Mouse (Mus musculus) midbrain, embryonic 16.5 days (tissue): ENCODE measurements around the gene Ublcp1. TPM values are rescaled to one million over a fixed set of nuclear protein-coding genes. Genes with fewer than 3 reads are reported as not detected.
"Not testable (repeated sequence)": the region's sequence is repeated elsewhere in the genome, so short reads cannot be mapped to it uniquely, and the experiment has no call there.

Experiments
- ATAC-seq: fragments of 200-750 bp; cut with Nextera tagmentation; 2 replicates; pipeline ENCODE4 v1.8.0; 2017; ENCODE audit warnings: moderate TSS enrichment
- H3K27ac ChIP-seq: fragments of 300-500 bp; sonication (generic); 2 replicates; pipeline ENCODE4 v1.5.1; 2014; ENCODE audit warnings: mild to moderate bottlenecking, low read length, mixed read lengths
- H3K27me3 ChIP-seq: fragments of 300-500 bp; sonication (generic); 2 replicates; pipeline ENCODE4 v1.6.1; 2014; ENCODE audit warnings: low read depth, low read length, mixed read lengths; ENCODE audit not compliant: control insufficient read depth, insufficient read depth
- H3K36me3 ChIP-seq: fragments of 300-500 bp; sonication (generic); 2 replicates; pipeline ENCODE4 v1.6.1; 2014; ENCODE audit warnings: mild to moderate bottlenecking, low read length, moderate library complexity, mixed read lengths; ENCODE audit not compliant: control insufficient read depth, insufficient read depth
- H3K4me1 ChIP-seq: fragments of 300-500 bp; sonication (generic); 2 replicates; pipeline ENCODE4 v1.6.1; 2014; ENCODE audit warnings: mild to moderate bottlenecking, low read length, mixed read lengths; ENCODE audit not compliant: control insufficient read depth, insufficient read depth
- H3K4me2 ChIP-seq: fragments of 300-500 bp; sonication (generic); 2 replicates; pipeline ENCODE4 v1.6.1; 2014; ENCODE audit warnings: mild to moderate bottlenecking, low read length, mixed read lengths
- H3K4me3 ChIP-seq: fragments of 300-500 bp; sonication (generic); 2 replicates; pipeline ENCODE4 v1.5.1; 2014; ENCODE audit warnings: low read depth, mild to moderate bottlenecking, low read length, moderate library complexity, mixed read lengths
- H3K9ac ChIP-seq: fragments of 300-500 bp; sonication (generic); 2 replicates; pipeline ENCODE4 v1.6.1; 2014; ENCODE audit warnings: low read depth, low read length, mixed read lengths
- H3K9me3 ChIP-seq: fragments of 300-500 bp; sonication (generic); replicated peaks from 2 replicates; pipeline ENCODE4 v1.6.1; 2014; ENCODE audit warnings: mild to moderate bottlenecking, low read length, mixed read lengths; ENCODE audit not compliant: control insufficient read depth, poor library complexity, severe bottlenecking
- WGBS: fragments of 180-500 bp; shearing (Covaris S2); extraction: QIAGEN DNeasy Blood & Tissue Kit; methylation state at CpG from one replicate; pipeline ENCODE4 v1.1.7; 2014; 5-methylcytosine and 5-hydroxymethylcytosine counted together
- polyA plus RNA-seq: library from polyadenylated mRNA; unstranded; fragments of >200 nt; fragmentation: Nextera tagmentation; extraction: Ambion mirVana; gene quantifications from 2 replicates; pipeline ENCODE4 v1.2.1, GENCODE M21; 2015

The Ublcp1 gene
- polyA plus RNA-seq, 1 experiment from 2014 or later = 63.6 TPM

DNA sequence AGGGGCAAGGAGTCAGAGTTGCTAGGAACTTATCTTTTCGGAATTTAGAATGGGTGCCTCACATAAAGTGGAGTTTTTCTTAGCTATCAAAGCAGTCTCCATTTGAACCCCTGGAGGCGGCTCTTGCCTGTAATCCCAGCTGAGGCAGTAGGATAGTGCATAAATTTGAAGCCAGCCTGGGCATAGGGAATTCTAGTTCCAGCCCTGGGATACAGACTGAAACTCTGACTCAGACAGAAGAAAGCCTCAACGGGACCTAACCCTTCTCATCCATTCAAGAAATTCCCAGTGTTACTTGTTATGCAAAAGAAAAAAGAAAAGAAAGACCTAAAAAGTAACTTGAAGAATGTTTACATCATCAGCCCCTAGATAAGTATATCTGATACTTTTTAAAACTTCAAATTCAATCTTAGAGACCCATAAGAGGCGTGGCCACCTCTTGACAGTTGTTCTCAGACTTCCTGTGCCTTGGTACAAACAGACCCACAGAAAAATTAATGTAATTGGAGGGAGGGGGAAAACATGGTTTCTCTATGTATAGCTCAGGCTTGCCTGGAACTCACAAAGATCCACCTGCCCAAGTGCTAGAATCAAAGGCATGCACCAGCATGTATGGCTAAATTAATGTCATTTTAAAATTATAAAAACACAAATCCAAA is 1.2 kb upstream of the Ublcp1 start:
- no peak for ATAC-seq
- peak overlapping the region; percentile 95 for H3K4me3 ChIP-seq
- 22% methylated on average over 4 of the region's 4 CpGs for WGBS
- peak overlapping the region; percentile 94 for H3K4me2 ChIP-seq
- H3K27ac ChIP-seq = peak overlapping the region; percentile 89
- peaks cover 16% of the 10 kb centered on the region for H3K4me1 ChIP-seq
- H3K9me3 ChIP-seq = no peaks in the 10 kb centered on the region
- H3K27me3 ChIP-seq = no peaks in the 10 kb centered on the region
- peak overlapping the region; percentile 92 for H3K9ac ChIP-seq
- H3K36me3 ChIP-seq = no peaks in the 10 kb centered on the region

DNA sequence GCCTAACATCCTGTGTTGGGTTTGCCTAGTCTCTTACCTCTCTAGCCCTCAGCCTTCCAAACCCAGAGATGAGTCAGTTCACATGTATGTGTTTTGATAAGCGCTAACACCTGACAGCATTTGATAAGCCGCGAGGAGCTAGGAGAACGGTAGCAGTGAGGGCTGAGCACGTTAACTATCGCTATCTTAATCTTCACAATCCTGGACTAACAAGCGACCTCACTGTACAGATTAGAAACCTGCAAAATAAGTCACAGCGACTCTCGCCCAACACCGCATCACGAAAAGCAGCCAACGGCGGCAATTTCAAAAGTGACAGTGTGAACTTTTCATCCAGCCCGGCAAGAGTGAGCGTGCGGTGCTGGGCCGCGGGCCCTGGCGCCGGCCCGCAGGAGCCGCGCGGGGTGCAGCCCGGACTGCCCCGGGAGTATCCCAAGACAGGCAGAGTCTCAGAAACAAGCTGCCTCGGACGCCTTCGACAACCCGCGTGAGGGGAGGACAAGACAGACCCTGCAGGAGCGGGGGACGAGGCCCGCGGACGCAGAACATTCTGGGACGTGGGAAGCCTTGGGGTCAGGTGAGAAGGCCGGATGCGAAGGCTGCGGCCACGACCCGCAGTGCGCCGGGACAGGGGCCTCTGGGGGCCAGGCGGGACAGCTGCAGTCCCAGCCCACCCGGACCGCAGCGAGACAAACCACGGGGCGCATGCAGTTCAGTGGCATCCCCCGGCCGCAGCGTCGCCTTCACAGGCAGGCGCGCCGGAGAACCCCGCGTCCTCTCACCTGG is 459 bp downstream of the Ublcp1 start:
- WGBS = under 1% methylated on average over 59 of the region's 59 CpGs
- no peaks in the 10 kb centered on the region for H3K9me3 ChIP-seq
- peaks cover 16% of the 10 kb centered on the region for H3K4me1 ChIP-seq
- peak overlapping the region; percentile 92 for H3K9ac ChIP-seq
- H3K36me3 ChIP-seq = no peaks in the 10 kb centered on the region
- peak overlapping the region; percentile 94 for H3K4me2 ChIP-seq
- H3K27me3 ChIP-seq = no peaks in the 10 kb centered on the region
- H3K4me3 ChIP-seq = peak overlapping the region; percentile 95
- peak overlapping the region; percentile 89 for H3K27ac ChIP-seq
- ATAC-seq = peak; percentile 83

DNA sequence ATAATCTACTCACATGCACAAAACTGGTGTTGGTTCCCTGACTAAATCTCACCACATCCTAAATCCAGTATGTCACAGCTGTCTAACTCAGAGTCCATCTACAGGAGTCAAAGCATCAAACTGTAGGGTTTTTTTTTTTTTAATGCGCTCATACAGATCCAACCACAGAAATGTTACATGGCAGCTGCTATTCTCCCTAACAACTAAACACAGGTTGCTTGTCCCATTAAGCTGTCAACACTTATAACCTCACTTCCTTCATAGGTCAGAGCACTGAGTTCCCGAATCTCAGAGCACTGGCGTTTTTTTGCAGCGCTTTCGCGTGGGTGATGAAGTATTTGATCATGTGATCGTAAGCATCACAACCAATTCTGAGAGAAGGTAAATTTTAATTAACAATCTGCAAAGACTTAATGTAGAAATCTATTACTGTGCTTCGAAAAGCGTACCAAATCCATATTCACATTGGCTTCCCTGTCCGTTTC is 1.9 kb downstream of the Ublcp1 start:
- Histone ChIP-seq H3K27me3 (no peaks in the 10 kb centered on the region), H3K27ac (no peak overlapping the region), H3K4me3 (no peak overlapping the region), H3K9me3 (no peaks in the 10 kb centered on the region), H3K36me3 (0 out of 2 replicates have a peak, but pooled peaks cover 2% of the 10 kb centered on the region), H3K4me2 (no peak overlapping the region), H3K9ac (no peak overlapping the region), H3K4me1 (peaks cover 16% of the 10 kb centered on the region)
- ATAC-seq = no peak
- 95% methylated on average over 10 of the region's 10 CpGs for WGBS

DNA sequence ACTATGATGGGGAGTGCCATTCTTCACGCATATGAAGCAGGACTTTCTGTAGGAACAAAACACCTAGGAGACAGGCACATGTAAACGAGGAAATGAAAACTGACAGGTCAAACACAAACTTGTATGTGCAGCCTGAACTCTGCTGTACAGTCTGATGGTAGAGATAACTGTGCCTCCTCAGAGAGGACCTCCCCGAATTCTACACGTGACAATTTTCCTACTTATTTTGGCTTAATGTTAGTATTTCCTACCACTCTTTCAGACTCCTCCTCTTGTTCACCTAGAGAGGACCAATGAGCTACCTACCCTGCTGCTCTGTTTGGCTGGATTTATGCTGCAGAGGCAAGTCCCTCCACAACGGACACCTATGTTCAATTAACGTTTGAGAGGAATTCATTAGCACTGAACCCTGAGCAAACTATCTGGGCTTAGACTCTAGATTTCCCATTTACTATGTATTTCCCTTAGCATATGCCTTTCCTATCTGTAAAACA is 3.3 kb downstream of the Ublcp1 start:
- Histone ChIP-seq H3K9ac (no peak overlapping the region), H3K27ac (no peak overlapping the region), H3K27me3 (no peaks in the 10 kb centered on the region), H3K4me1 (peaks cover 16% of the 10 kb centered on the region), H3K4me3 (no peak overlapping the region), H3K4me2 (no peak overlapping the region), H3K9me3 (no peaks in the 10 kb centered on the region), H3K36me3 (peaks cover 2% of the 10 kb centered on the region; the same call in 1 of the 2 replicates)
- no peak for ATAC-seq
- 83% methylated on average over 6 of the region's 6 CpGs for WGBS

DNA sequence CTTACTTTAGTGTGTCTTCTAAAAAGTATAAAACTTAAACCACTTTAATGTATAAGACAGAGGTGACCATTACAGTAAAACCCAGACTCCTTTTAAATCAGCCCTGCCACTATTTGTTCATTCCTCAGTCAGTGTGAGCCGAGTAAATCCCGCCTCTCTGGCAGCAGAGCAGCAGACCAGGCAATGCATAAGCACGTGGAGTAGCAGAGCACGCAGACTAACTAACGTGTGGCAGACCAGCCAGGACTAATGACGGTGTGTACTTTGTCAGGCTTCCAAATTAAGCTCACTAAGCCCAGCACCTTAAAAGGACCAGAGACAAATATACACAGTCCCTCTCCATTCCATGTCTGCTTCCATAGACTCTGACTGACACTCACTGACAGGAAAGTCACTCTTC is 8.8 kb downstream of the Ublcp1 start:
- no peak overlapping the region for H3K4me2 ChIP-seq
- 84% methylated on average over 6 of the region's 6 CpGs for WGBS
- no peaks in the 10 kb centered on the region for H3K9me3 ChIP-seq
- H3K36me3 ChIP-seq = peaks cover 5% of the 10 kb centered on the region
- H3K4me1 ChIP-seq = no peaks in the 10 kb centered on the region
- H3K27ac ChIP-seq = no peak overlapping the region
- H3K27me3 ChIP-seq = no peaks in the 10 kb centered on the region
- H3K9ac ChIP-seq = no peak overlapping the region
- no peak for ATAC-seq
- H3K4me3 ChIP-seq = no peak overlapping the region

DNA sequence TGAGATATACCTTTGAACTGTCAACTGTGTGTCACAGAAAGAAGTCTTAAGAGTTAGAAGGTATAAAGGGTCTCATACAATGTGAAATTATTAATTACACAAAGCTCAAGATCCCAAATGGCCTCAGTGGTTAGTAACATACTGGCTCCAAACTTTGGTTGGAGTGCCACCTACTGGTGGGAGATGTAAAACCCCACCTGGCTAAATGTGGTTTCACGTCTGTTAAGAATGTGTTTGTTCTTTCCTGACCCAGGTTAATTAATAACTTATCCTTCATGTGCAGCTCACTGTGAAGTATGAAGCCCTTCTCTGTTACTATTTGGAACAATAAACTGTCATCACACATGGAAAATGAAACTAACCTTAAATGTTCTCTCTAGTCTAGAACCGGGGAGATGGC is 16.9 kb downstream of the Ublcp1 start:
- no peak overlapping the region for H3K9ac ChIP-seq
- H3K36me3 ChIP-seq = no peaks in the 10 kb centered on the region
- WGBS = 71% methylated on average over 2 of the region's 2 CpGs
- no peaks in the 10 kb centered on the region for H3K4me1 ChIP-seq
- H3K4me2 ChIP-seq = no peak overlapping the region
- 0 out of 2 replicates have a peak, but pooled peaks have one; percentile 42 for ATAC-seq
- no peak overlapping the region for H3K27ac ChIP-seq
- no peaks in the 10 kb centered on the region for H3K27me3 ChIP-seq
- no peak overlapping the region for H3K4me3 ChIP-seq
- no peaks in the 10 kb centered on the region for H3K9me3 ChIP-seq

DNA sequence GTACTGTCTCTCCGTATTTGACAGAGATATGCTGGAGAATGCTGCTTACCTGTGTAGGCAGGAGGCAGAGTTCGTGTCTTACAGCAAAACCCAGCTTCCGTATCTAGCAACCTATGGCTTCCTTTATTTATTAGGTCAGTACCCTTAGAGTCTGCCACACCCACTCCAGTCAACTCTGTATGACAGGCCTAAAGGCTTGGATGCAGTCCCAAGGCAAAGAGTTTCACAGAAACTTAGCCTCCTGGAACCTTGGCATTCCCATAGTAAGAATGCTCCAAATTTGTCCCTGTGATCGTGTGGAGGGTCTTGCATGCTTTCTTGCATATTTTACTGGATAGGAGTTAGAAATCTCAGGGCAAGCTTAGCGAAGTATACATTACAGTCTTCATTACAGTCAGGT is 18.3 kb downstream of the Ublcp1 start:
- H3K9me3 ChIP-seq, H3K27me3 ChIP-seq, H3K4me1 ChIP-seq, H3K9ac ChIP-seq, H3K27ac ChIP-seq, H3K36me3 ChIP-seq, H3K4me2 ChIP-seq, H3K4me3 ChIP-seq, ATAC-seq: not testable (repeated sequence)
- WGBS = 90% methylated on average over 5 of the region's 5 CpGs

DNA sequence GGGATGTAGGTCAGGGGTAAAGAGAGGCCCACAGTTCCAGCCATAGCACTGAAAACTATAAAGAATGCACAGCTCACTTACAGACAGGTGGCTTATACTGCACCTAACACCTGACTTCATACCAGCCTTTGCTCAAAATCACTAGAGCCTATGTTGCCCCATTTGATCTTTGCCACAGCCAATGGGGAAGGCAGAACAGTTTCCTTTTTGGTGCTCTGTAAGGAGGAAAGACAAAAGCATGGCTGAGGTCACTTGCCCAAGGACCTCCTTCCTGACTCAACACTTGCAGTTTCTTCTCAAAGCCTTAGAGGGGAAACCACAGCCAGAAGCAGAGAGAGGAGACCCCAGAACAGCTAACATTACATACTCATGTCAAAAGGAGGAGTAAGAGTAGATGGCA is 19.3 kb downstream of the Ublcp1 start:
- no peaks in the 10 kb centered on the region for H3K9me3 ChIP-seq
- H3K27ac ChIP-seq = no peak overlapping the region
- H3K9ac ChIP-seq = no peak overlapping the region
- H3K4me2 ChIP-seq = no peak overlapping the region
- no peak overlapping the region for H3K4me3 ChIP-seq
- H3K4me1 ChIP-seq = no peaks in the 10 kb centered on the region
- no peaks in the 10 kb centered on the region for H3K27me3 ChIP-seq
- no peak for ATAC-seq
- H3K36me3 ChIP-seq = no peaks in the 10 kb centered on the region

DNA sequence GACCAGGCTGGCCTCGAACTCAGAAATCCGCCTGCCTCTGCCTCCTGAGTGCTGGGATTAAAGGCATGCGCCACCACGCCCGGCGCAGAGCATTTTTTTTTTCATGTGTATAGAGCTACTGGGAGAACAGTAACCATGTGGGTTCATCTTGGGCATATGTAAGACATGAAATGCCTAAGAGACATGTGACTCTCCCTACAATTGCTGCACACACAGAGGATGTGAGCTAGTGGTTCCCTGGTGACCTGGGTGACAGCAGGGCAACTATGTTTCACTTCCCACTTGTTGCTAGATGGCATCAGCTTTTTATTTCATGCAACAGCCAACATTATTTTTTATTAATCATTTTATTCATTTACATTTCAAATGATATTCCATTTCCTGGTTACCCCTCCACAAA is 32.5 kb downstream of the Ublcp1 start:
- no peak overlapping the region for H3K27ac ChIP-seq
- H3K9ac ChIP-seq = no peak overlapping the region
- H3K4me2 ChIP-seq = no peak overlapping the region
- H3K4me3 ChIP-seq = no peak overlapping the region
- no peaks in the 10 kb centered on the region for H3K9me3 ChIP-seq
- H3K36me3 ChIP-seq = no peaks in the 10 kb centered on the region
- no peaks in the 10 kb centered on the region for H3K4me1 ChIP-seq
- no peak for ATAC-seq
- no peaks in the 10 kb centered on the region for H3K27me3 ChIP-seq
- 96% methylated on average over 6 of the region's 6 CpGs for WGBS
